Mouse (Mus musculus) embryonic fibroblast, embryonic 13.5 days (primary cell): ENCODE results near the gene Acp2.

Experiments used
- CTCF ChIP-seq: IDR thresholded peaks from 2 replicates; pipeline ENCODE4 v1.5.1; 2011; ENCODE audit warnings: mild to moderate bottlenecking, control low read depth, low read length, moderate library complexity, borderline replicate concordance; ENCODE audit not compliant: insufficient read depth
- POLR2A ChIP-seq: IDR thresholded peaks from 2 replicates; pipeline ENCODE4 v1.6.1; 2011; ENCODE audit warnings: low read depth, mild to moderate bottlenecking, control low read depth, low read length, moderate library complexity

DNA sequence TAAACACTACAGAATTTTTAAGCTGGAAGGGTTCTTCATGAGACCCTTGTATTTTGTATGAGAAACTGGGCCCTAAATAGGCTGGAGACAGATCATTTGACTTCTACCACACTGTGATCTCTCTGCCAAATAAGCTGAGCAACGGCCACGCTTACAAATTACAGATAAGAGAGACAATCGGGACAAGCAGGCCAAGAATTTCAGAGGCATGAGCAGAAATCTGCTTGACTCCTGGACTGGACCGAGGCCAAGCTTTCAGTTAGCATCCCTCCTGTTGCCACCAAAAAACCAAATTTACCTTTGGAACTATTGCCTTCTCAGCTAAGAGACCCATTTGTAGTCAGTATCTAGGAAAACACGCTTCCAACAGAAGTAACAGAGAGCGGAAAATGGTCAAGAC, 42.1 kb upstream of the Acp2 start:
- TF ChIP-seq CTCF (no peak), POLR2A (no peak)
